Mouse (Mus musculus) testis, adult 2 months (tissue): ENCODE results near the gene Lamp5.

Experiments used
- CTCF ChIP-seq: fragments of 200-500 bp; IDR thresholded peaks from 2 replicates; pipeline ENCODE4 v1.5.1; 2012; ENCODE audit warnings: low read depth, mild to moderate bottlenecking, inconsistent platforms, low read length, moderate library complexity; ENCODE audit not compliant: control insufficient read depth, insufficient read depth, insufficient replicate concordance
- POLR2A ChIP-seq: fragments of 200-500 bp; IDR thresholded peaks from 2 replicates; pipeline ENCODE4 v1.6.1; 2012; ENCODE audit warnings: low read depth, mild to moderate bottlenecking, inconsistent platforms, low read length, moderate library complexity; ENCODE audit not compliant: control insufficient read depth

- no peak for TF ChIP-seq POLR2A
- no peak for TF ChIP-seq CTCF
Observed at GRCm38 (mm10) chr2:136050793-136051615, 1.0 kb upstream of the Lamp5 start.
